Mouse (Mus musculus) c-Kit-positive CD71-positive TER-119-negative erythroid progenitor cells, embryonic 14.5 days (primary cell): Measurements from ENCODE around the gene Tagln2.

Source experiments
- DNase-seq: peaks from one replicate; pipeline ENCODE4 v3.0.0-alpha.2; 2013; ENCODE audit warnings: low read depth

Gene Tagln2

GRCm38 (mm10) chr1:172481540-172482280, 18.1 kb upstream of the Tagln2 start, which contains the start of gene Igsf9:
Gene Igsf9 (plus strand): TSS chr1:172481788.
- DNase-seq, result no peak

GRCm38 (mm10) chr1:172482518-172483360, 17.1 kb upstream of the Tagln2 start:
- DNase-seq, result no peak

- DNase-seq, result no peak
These were observed 16.5 kb upstream of the Tagln2 start for GRCm38 (mm10) chr1:172483361-172483660.

- no peak for DNase-seq
These were observed 15.6 kb upstream of the Tagln2 start for GRCm38 (mm10) chr1:172484236-172484635.

- DNase-seq, result no peak
These were observed 15.2 kb upstream of the Tagln2 start for GRCm38 (mm10) chr1:172484671-172485070.

GRCm38 (mm10) chr1:172485821-172486220, 14.0 kb upstream of the Tagln2 start:
- DNase-seq, result no peak

GRCm38 (mm10) chr1:172486236-172486635, 13.6 kb upstream of the Tagln2 start:
- DNase-seq, result no peak

- DNase-seq, result no peak
These were observed 13.2 kb upstream of the Tagln2 start for GRCm38 (mm10) chr1:172486651-172487050.

GRCm38 (mm10) chr1:172487859-172488258, 12.0 kb upstream of the Tagln2 start:
- no peak for DNase-seq

- no peak for DNase-seq
These were observed 11.0 kb upstream of the Tagln2 start for GRCm38 (mm10) chr1:172488831-172489230.

GRCm38 (mm10) chr1:172489585-172490250, 10.1 kb upstream of the Tagln2 start:
- DNase-seq, result no peak

- no peak for DNase-seq
These were observed 9.6 kb upstream of the Tagln2 start for GRCm38 (mm10) chr1:172490261-172490661.

GRCm38 (mm10) chr1:172492047-172492446, 7.8 kb upstream of the Tagln2 start:
- no peak for DNase-seq

- no peak for DNase-seq
These were observed 6.3 kb upstream of the Tagln2 start for GRCm38 (mm10) chr1:172493516-172493915.

- DNase-seq, result no peak
These were observed 3.8 kb upstream of the Tagln2 start for GRCm38 (mm10) chr1:172496030-172496429.

GRCm38 (mm10) chr1:172497428-172497827, 2.4 kb upstream of the Tagln2 start:
- no peak for DNase-seq

GRCm38 (mm10) chr1:172500451-172501370, 864 bp downstream of the Tagln2 start:
- DNase-seq, result no peak

GRCm38 (mm10) chr1:172501371-172502144, 1.7 kb downstream of the Tagln2 start:
- DNase-seq, result no peak

- DNase-seq, result no peak
These were observed 2.6 kb downstream of the Tagln2 start for GRCm38 (mm10) chr1:172502145-172503110.
